In the genomic region with DNA sequence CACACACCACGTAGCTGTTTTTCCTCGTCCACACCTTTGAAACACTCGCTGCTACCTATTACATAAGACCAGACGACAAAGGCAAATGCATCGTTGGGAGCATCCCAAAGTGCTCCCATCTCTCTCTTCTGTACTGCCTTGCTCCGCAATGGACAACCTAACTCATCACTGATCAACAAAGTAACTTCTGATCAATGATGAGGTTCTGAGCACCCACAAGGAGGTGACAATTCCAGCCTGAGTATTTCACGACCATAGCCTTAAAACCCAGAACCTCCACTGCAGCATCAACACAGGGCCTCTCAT, we compare ENCODE assay signal across 9 mouse cellular contexts. TPM values are rescaled to one million over a fixed set of nuclear protein-coding genes. Genes with fewer than 3 reads are reported as not detected.
DNase-seq lines count a peak whose midpoint lies in the region; ATAC-seq and TF ChIP-seq lines count a peak whose summit lies in the region.
"Had no signal": no experiment of that assay in that cellular context is flagged by ENCODE, and none has a peak within 500 bp of the region (broad histone marks: within the 10 kb centered on the region; RNA-seq: fewer than 3 reads in every experiment).

No protein-coding gene starts in this region.

- no peak for TF ChIP-seq CTCF in midbrain, postnatal 0 days (IDR thresholded peaks at IDR 0.05)

- H3K27ac ChIP-seq in kidney, embryonic 14.5 days (ENCODE audit: low read depth, low read length): no peak overlapping the region
- peak overlapping the region; percentile 11; the same call in 1 of the 2 replicates for H3K27ac ChIP-seq in hindbrain, embryonic 14.5 days
- H3K27ac ChIP-seq in midbrain, postnatal 0 days (ENCODE audit: low read depth, low read length): no peak overlapping the region

- no peaks in the 10 kb centered on the region for H3K36me3 ChIP-seq in kidney, embryonic 14.5 days (ENCODE audit: control insufficient read depth, insufficient read depth, low read length)
- no peaks in the 10 kb centered on the region for H3K36me3 ChIP-seq in hindbrain, embryonic 14.5 days (replicated peaks; ENCODE audit: control insufficient read depth, insufficient read depth)
- H3K36me3 ChIP-seq in midbrain, postnatal 0 days (ENCODE audit: insufficient read depth, low read length): no peaks in the 10 kb centered on the region

- no peak overlapping the region for H3K9ac ChIP-seq in kidney, embryonic 14.5 days (ENCODE audit: low read depth, low read length)
- H3K9ac ChIP-seq in hindbrain, embryonic 14.5 days: peak overlapping the region; percentile 99
- peak overlapping the region; percentile 82 for H3K9ac ChIP-seq in midbrain, postnatal 0 days (replicated peaks; ENCODE audit: low read length, poor library complexity, severe bottlenecking)

- no peaks in the 10 kb centered on the region for H3K9me3 ChIP-seq in kidney, embryonic 14.5 days (ENCODE audit: control insufficient read depth, low read length)
- H3K9me3 ChIP-seq in hindbrain, embryonic 14.5 days (ENCODE audit: control insufficient read depth, low read length): no peaks in the 10 kb centered on the region
- no peaks in the 10 kb centered on the region for H3K9me3 ChIP-seq in midbrain, postnatal 0 days (ENCODE audit: low read length)

- peaks cover 25% of the 10 kb centered on the region; the same call in 1 of the 2 replicates for H3K4me1 ChIP-seq in kidney, embryonic 14.5 days (ENCODE audit: control insufficient read depth, insufficient read depth, low read length)
- H3K4me1 ChIP-seq in hindbrain, embryonic 14.5 days (replicated peaks; ENCODE audit: control insufficient read depth, insufficient read depth, low read length): peaks cover 54% of the 10 kb centered on the region
- H3K4me1 ChIP-seq in midbrain, postnatal 0 days (ENCODE audit: insufficient read depth, low read length): peaks cover 25% of the 10 kb centered on the region; the same call in 1 of the 2 replicates

- no peak for DNase-seq in kidney, postnatal 14 days
- peak; percentile 57 to 66 for DNase-seq in cerebellum, postnatal 25 days
- DNase-seq in hindbrain, embryonic 14.5 days (ENCODE audit: low spot score): no peak
- DNase-seq in midbrain, postnatal 0 days (ENCODE audit: low spot score): no peak
- DNase-seq in retina, postnatal 1 day: no peak
- DNase-seq in left cerebral cortex, adult 9 months (ENCODE audit: low spot score in 2 of 2): no peak
- no peak for DNase-seq in ovary, postnatal 36 days (ENCODE audit: low spot score)
- DNase-seq: heart, adult 18-20 months had no signal

- no peak for ATAC-seq in kidney, embryonic 14.5 days (ENCODE audit: low FRiP score, low TSS enrichment)
- ATAC-seq in hindbrain, embryonic 14.5 days (ENCODE audit: low FRiP score): no peak
- ATAC-seq in midbrain, postnatal 0 days (ENCODE audit: low FRiP score): no peak

- WGBS in kidney, embryonic 14.5 days: 56% methylated on average over 7 of the region's 7 CpGs
- 16% methylated on average over 7 of the region's 7 CpGs for WGBS in hindbrain, embryonic 14.5 days
- WGBS in midbrain, postnatal 0 days: 24% methylated on average over 7 of the region's 7 CpGs

- peak overlapping the region; percentile 7 for H3K4me3 ChIP-seq in kidney, embryonic 14.5 days (ENCODE audit: low read length)
- H3K4me3 ChIP-seq in hindbrain, embryonic 14.5 days (replicated peaks; ENCODE audit: low read length): peak overlapping the region; percentile 98
- H3K4me3 ChIP-seq in midbrain, postnatal 0 days (ENCODE audit: low read depth, low read length): peak overlapping the region; percentile 78

- H3K27me3 ChIP-seq in kidney, embryonic 14.5 days (ENCODE audit: control insufficient read depth, insufficient read depth, low read length): peaks cover 4% of the 10 kb centered on the region; the same call in 1 of the 2 replicates
- no peaks in the 10 kb centered on the region for H3K27me3 ChIP-seq in hindbrain, embryonic 14.5 days (ENCODE audit: control insufficient read depth, insufficient read depth, low read length)
- no peaks in the 10 kb centered on the region for H3K27me3 ChIP-seq in midbrain, postnatal 0 days (ENCODE audit: insufficient read depth, low read length)

- H3K4me2 ChIP-seq in kidney, embryonic 14.5 days (replicated peaks; ENCODE audit: low read depth, low read length): peak overlapping the region; percentile 99; the same call in 1 of the 2 replicates
- H3K4me2 ChIP-seq in hindbrain, embryonic 14.5 days (replicated peaks): peak overlapping the region; percentile 84
- H3K4me2 ChIP-seq in midbrain, postnatal 0 days (ENCODE audit: low read depth, low read length, poor library complexity, severe bottlenecking): peak overlapping the region; percentile 89

RNA-seq across cellular contexts. Expression of a gene that starts 2.6 kb away (rescaled TPM):
- polyA plus RNA-seq in kidney, embryonic 14.5 days (2014; fragmentation: Nextera tagmentation; extraction: Ambion mirVana): 6.3 and 6.8 TPM in 2 replicates
- 35.1 and 37.9 TPM in 2 replicates for polyA plus RNA-seq in hindbrain, embryonic 14.5 days (2014; fragmentation: Nextera tagmentation; extraction: Ambion mirVana)
- total RNA-seq in midbrain, postnatal 0 days (2014; rRNA removed): 15.7 and 25.2 TPM in 2 replicates
- 9.5 and 10.8 TPM in 2 replicates for polyA plus RNA-seq in midbrain, postnatal 0 days (2015; fragmentation: Nextera tagmentation; extraction: Ambion mirVana)

Comparison
In these comparisons a context has a peak if more than half of its experiments do, and no peak if none do; other contexts are left out.
1. H3K4me3 ChIP-seq: peak in every context shown above with its lines; median percentile 98 in hindbrain, embryonic 14.5 days; 78 in midbrain, postnatal 0 days; 7 in kidney, embryonic 14.5 days.
2. DNase-seq: peak in cerebellum, postnatal 25 days (2 of 2); none in kidney, postnatal 14 days (single experiment), hindbrain, embryonic 14.5 days (single experiment), midbrain, postnatal 0 days (single experiment), retina, postnatal 1 day (single experiment), left cerebral cortex, adult 9 months (0 of 2) and ovary, postnatal 36 days (single experiment).
3. Peak in every context shown above with its lines, with median percentiles within 50 percentile points of each other: H3K4me2 ChIP-seq.